Mouse (Mus musculus): ENCODE measurements at regions not wholly inside any gene's neighbourhood (a gene's known extent, or its start where the extent isn't known, plus 50 kb on each side); places are given as distances from the start of the nearest gene placed in this dataset.

- Histone ChIP-seq H3K4me3 (no peak overlapping the region), H3K27ac (no peak overlapping the region), H3K27me3 (replicated peaks) (0 out of 2 replicates have a peak, but pooled peaks cover 4% of the 10 kb centered on the region), H3K9me3 (replicated peaks) (no peaks in the 10 kb centered on the region), H3K36me3 (no peaks in the 10 kb centered on the region), H3K4me1 (no peaks in the 10 kb centered on the region), H3K4me2 (no peak overlapping the region), H3K9ac (no peak overlapping the region)
- WGBS (ENCODE audit: insufficient replicate concordance) = 44% methylated on average over 1 of the region's 1 CpGs
- ATAC-seq = no peak
These were observed 93.7 kb upstream of the Ppp1r26 start for GRCm38 (mm10) chr2:28352903-28353302.

GRCm38 (mm10) chr2:28362199-28362598 lies 84.4 kb upstream of the Ppp1r26 start:
- H3K27me3 ChIP-seq (replicated peaks) = 0 out of 2 replicates have a peak, but pooled peaks cover 7% of the 10 kb centered on the region
- no peak overlapping the region for H3K9ac ChIP-seq
- H3K4me2 ChIP-seq = no peak overlapping the region
- H3K36me3 ChIP-seq = no peaks in the 10 kb centered on the region
- H3K4me1 ChIP-seq = no peaks in the 10 kb centered on the region
- no peak overlapping the region for H3K27ac ChIP-seq
- H3K4me3 ChIP-seq = no peak overlapping the region
- no peaks in the 10 kb centered on the region for H3K9me3 ChIP-seq (replicated peaks)
- no peak for ATAC-seq
- WGBS (ENCODE audit: insufficient replicate concordance) = 46% methylated on average over 6 of the region's 6 CpGs

DNA sequence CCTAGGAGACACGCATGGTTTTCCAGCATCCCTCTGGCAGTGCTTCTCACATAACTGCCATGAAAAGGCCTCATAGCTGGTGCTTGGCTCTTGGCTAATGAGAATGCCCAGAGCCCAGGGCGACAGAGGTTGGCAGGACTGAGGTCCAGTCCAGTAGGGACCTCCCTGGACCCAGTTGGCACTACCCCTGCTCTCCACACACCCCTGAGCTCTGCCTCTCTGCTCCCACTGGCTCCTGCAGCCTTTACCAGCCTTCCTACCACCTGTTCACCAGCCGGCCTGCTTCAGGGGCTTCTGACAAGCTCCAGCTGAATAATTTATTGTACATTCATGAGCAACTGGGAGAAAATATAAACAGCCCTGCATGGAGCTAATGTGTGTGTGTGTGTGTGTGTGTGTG lies 82.0 kb upstream of the Ppp1r26 start:
- Histone ChIP-seq H3K9ac (no peak overlapping the region), H3K27ac (no peak overlapping the region), H3K4me3 (no peak overlapping the region), H3K4me2 (no peak overlapping the region), H3K27me3 (replicated peaks) (peaks cover 17% of the 10 kb centered on the region; the same call in 1 of the 2 replicates), H3K36me3 (no peaks in the 10 kb centered on the region), H3K9me3 (replicated peaks) (no peaks in the 10 kb centered on the region), H3K4me1 (no peaks in the 10 kb centered on the region)
- no peak for ATAC-seq
- WGBS (ENCODE audit: insufficient replicate concordance) = 55% methylated on average over 3 of the region's 3 CpGs

- no peak overlapping the region for H3K4me3 ChIP-seq
- no peak overlapping the region for H3K9ac ChIP-seq
- no peak overlapping the region for H3K4me2 ChIP-seq
- no peaks in the 10 kb centered on the region for H3K9me3 ChIP-seq (replicated peaks)
- H3K4me1 ChIP-seq = 0 out of 2 replicates have a peak, but pooled peaks cover 3% of the 10 kb centered on the region
- no peaks in the 10 kb centered on the region for H3K36me3 ChIP-seq
- peaks cover 17% of the 10 kb centered on the region; the same call in 1 of the 2 replicates for H3K27me3 ChIP-seq (replicated peaks)
- no peak overlapping the region for H3K27ac ChIP-seq
- 65% methylated on average over 5 of the region's 5 CpGs for WGBS (ENCODE audit: insufficient replicate concordance)
- ATAC-seq = no peak
These were observed 80.8 kb upstream of the Ppp1r26 start for GRCm38 (mm10) chr2:28365756-28366155.

GRCm38 (mm10) chr2:28374838-28375237 lies 71.8 kb upstream of the Ppp1r26 start:
- Histone ChIP-seq H3K4me2 (no peak overlapping the region), H3K27ac (no peak overlapping the region), H3K4me3 (no peak overlapping the region), H3K27me3 (replicated peaks) (peaks cover 16% of the 10 kb centered on the region; the same call in 1 of the 2 replicates), H3K9me3 (replicated peaks) (no peaks in the 10 kb centered on the region), H3K36me3 (no peaks in the 10 kb centered on the region), H3K4me1 (peaks cover 34% of the 10 kb centered on the region), H3K9ac (no peak overlapping the region)
- WGBS (ENCODE audit: insufficient replicate concordance) = 11% methylated on average over 3 of the region's 3 CpGs
- ATAC-seq = no peak

GRCm38 (mm10) chr2:28377948-28378822 lies 68.4 kb upstream of the Ppp1r26 start:
- Histone ChIP-seq H3K4me1 (peaks cover 31% of the 10 kb centered on the region), H3K36me3 (no peaks in the 10 kb centered on the region), H3K27ac (peak overlapping the region; percentile 78), H3K4me2 (peak overlapping the region; percentile 70), H3K9me3 (replicated peaks) (no peaks in the 10 kb centered on the region), H3K9ac (peak overlapping the region; percentile 47; the same call in 1 of the 2 replicates), H3K4me3 (peak overlapping the region; percentile 30), H3K27me3 (replicated peaks) (peaks cover 13% of the 10 kb centered on the region)
- 15% methylated on average over 9 of the region's 9 CpGs for WGBS (ENCODE audit: insufficient replicate concordance)
- peak; percentile 93 for ATAC-seq

- WGBS (ENCODE audit: insufficient replicate concordance) = 75% methylated on average over 12 of the region's 12 CpGs
- H3K27ac ChIP-seq = no peak overlapping the region
These were observed 64.4 kb upstream of the Ppp1r26 start for GRCm38 (mm10) chr2:28382051-28382802.

DNA sequence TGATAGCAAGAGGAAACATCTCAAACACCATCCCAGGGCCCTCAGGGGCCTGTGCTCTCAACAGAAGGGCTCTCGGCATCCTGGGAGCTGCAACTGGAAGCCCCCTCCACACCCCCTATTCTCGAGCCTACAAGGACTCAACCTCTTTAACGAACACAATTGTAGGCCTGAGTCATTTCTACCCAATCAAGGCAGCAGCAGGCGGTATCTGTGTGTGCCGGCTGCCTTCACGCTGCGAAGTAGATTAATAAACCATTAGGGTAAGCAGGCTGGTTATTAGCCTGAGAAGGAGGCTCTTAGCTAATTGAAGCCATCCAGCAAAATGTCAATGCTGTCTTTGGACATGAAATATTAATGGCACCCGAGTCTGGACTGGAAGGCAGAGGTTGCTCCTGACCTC lies 61.7 kb upstream of the Ppp1r26 start:
- 57% methylated on average over 8 of the region's 8 CpGs for WGBS (ENCODE audit: insufficient replicate concordance)
- Histone ChIP-seq H3K9ac (no peak overlapping the region), H3K4me2 (no peak overlapping the region), H3K36me3 (no peaks in the 10 kb centered on the region), H3K9me3 (replicated peaks) (no peaks in the 10 kb centered on the region), H3K4me3 (no peak overlapping the region), H3K4me1 (no peaks in the 10 kb centered on the region; the same call in 1 of the 2 replicates), H3K27me3 (replicated peaks) (peaks cover 12% of the 10 kb centered on the region), H3K27ac (no peak overlapping the region)
- no peak for ATAC-seq

More at GRCm38 (mm10) chr2:28382051-28382802, 64.4 kb upstream of the Ppp1r26 start:
- Histone ChIP-seq H3K36me3 (no peaks in the 10 kb centered on the region), H3K4me3 (no peak overlapping the region), H3K9ac (no peak overlapping the region), H3K4me2 (no peak overlapping the region), H3K4me1 (peaks cover 25% of the 10 kb centered on the region), H3K9me3 (replicated peaks) (no peaks in the 10 kb centered on the region), H3K27me3 (replicated peaks) (peaks cover 12% of the 10 kb centered on the region)
- ATAC-seq = no peak

- Histone ChIP-seq H3K27ac (no peak overlapping the region), H3K27me3 (replicated peaks) (0 out of 2 replicates have a peak, but pooled peaks cover 4% of the 10 kb centered on the region), H3K4me1 (no peaks in the 10 kb centered on the region), H3K4me3 (no peak overlapping the region), H3K4me2 (no peak overlapping the region), H3K9ac (no peak overlapping the region), H3K36me3 (no peaks in the 10 kb centered on the region), H3K9me3 (replicated peaks) (no peaks in the 10 kb centered on the region)
- WGBS (ENCODE audit: insufficient replicate concordance) = 46% methylated on average over 1 of the region's 1 CpGs
- ATAC-seq = no peak
These were observed 59.8 kb upstream of the Ppp1r26 start for GRCm38 (mm10) chr2:28386784-28387183.

DNA sequence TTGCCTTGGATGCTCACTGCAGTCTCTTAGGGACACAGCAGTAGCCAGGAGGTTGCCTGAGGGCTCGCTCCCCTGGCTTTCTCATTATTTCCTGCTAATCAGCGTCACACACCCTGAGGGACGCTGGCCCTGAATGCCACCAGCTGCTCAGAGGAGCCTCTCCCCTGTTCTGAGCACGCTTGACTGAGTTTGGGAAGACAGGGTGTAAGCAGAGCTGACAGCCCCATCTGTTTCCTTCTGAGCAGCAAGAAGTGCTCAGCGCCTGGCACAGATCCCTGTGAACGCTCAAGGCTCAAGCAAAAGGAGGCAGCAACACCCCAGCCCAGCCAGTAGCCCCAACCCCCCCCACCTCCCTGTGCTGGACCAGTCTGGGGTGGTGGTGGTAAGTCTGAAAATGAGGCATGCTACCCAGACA lies 59.2 kb upstream of the Ppp1r26 start:
- H3K9ac ChIP-seq = no peak overlapping the region
- no peak for ATAC-seq
- H3K27ac ChIP-seq = no peak overlapping the region
- no peaks in the 10 kb centered on the region for H3K9me3 ChIP-seq (replicated peaks)
- 31% methylated on average over 6 of the region's 6 CpGs for WGBS (ENCODE audit: insufficient replicate concordance)
- no peak overlapping the region for H3K4me2 ChIP-seq
- 0 out of 2 replicates have a peak, but pooled peaks cover 4% of the 10 kb centered on the region for H3K27me3 ChIP-seq (replicated peaks)
- H3K4me1 ChIP-seq = no peaks in the 10 kb centered on the region
- H3K4me3 ChIP-seq = no peak overlapping the region
- H3K36me3 ChIP-seq = no peaks in the 10 kb centered on the region

GRCm38 (mm10) chr2:28387926-28388325 lies 58.7 kb upstream of the Ppp1r26 start:
- ATAC-seq = no peak
- Histone ChIP-seq H3K4me1 (no peaks in the 10 kb centered on the region), H3K27me3 (replicated peaks) (0 out of 2 replicates have a peak, but pooled peaks cover 4% of the 10 kb centered on the region), H3K27ac (no peak overlapping the region), H3K9ac (no peak overlapping the region), H3K4me3 (no peak overlapping the region), H3K9me3 (replicated peaks) (no peaks in the 10 kb centered on the region), H3K4me2 (no peak overlapping the region), H3K36me3 (no peaks in the 10 kb centered on the region)
- WGBS (ENCODE audit: insufficient replicate concordance) = 66% methylated on average over 4 of the region's 4 CpGs

DNA sequence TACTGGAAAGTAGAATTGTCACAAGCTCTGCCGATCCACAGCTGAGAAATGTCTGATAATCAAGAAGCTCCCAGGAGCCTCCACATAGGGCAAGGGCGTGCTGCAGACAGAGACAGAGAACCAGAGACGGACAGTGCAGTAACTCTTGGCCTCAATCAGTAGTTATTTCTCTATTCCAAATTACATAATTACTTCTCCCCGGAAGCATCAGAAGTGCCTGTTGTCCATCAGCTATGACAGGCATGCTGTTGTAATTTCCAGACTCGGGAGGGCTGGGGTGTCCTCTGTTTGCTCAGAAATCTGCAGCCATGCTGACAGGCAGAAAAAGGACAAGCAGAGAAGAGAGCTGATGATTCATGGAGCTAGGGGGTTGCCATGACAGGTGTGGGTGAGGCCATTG lies 56.9 kb upstream of the Ppp1r26 start:
- H3K27ac ChIP-seq = no peak overlapping the region
- H3K4me1 ChIP-seq = no peaks in the 10 kb centered on the region
- no peak overlapping the region for H3K4me3 ChIP-seq
- H3K4me2 ChIP-seq = no peak overlapping the region
- no peaks in the 10 kb centered on the region for H3K36me3 ChIP-seq
- no peaks in the 10 kb centered on the region for H3K9me3 ChIP-seq (replicated peaks)
- ATAC-seq = no peak
- WGBS (ENCODE audit: insufficient replicate concordance) = 54% methylated on average over 5 of the region's 5 CpGs
- H3K27me3 ChIP-seq (replicated peaks) = 0 out of 2 replicates have a peak, but pooled peaks cover 4% of the 10 kb centered on the region
- H3K9ac ChIP-seq = no peak overlapping the region
